Mouse (Mus musculus) kidney, postnatal 10 days (tissue): ENCODE results near the gene Nppa.

Experiments used
- DNase-seq: peaks from one replicate; pipeline ENCODE4 v3.0.0; 2021; ENCODE audit warnings: mixed read lengths

Nppa gene

DNA sequence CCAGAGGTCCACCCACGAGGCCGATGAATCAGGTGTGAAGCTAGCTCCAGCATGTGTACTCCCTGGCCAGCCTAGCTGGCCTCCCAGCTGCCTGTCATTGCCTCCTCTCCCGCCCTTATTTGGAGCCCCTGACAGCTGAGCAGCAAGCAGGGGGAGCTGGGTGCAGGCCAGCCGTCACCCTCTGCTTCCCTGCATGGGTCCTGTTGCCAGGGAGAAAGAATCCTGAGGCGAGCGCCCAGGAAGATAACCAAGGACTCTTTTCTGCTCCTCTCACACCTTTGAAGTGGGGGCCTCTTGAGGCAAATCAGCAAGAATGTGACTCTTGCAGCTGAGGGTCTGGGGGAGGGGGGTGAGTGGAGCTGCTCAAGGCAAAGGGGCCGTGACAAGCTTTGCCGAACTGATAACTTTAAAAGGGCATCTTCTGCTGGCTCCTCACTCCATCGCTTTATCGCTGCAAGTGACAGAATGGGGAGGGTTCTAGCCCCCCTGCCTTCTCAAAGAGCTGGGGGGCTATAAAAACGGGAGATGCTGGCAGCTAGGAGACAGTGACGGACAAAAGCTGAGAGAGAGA is at the start of gene Nppa:
Nppa (plus strand) TSS at position 521 of the 571 bp plus-strand sequence.
- DNase-seq, result no peak

DNA sequence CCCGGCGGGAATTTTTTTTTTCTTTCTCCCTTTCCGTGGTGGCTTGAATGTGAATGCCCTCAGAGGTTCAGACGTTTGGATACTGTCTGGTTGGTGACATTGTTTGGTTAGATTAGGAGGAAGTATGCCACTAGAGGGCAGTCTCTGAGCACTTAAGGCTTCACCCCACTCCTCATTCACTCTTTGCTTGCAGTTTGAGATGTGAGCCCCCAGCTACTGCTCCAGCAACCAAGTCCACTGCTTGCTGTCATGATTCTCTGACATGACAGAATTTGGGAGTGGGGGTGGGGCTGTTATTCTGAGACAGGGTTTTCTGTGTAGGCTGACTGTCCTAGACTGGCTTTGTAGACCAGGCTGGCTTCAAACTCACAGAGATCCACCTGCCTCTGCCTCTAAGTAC is 46.9 kb upstream of the Nppa start:
- peak; percentile 56 for DNase-seq

DNA sequence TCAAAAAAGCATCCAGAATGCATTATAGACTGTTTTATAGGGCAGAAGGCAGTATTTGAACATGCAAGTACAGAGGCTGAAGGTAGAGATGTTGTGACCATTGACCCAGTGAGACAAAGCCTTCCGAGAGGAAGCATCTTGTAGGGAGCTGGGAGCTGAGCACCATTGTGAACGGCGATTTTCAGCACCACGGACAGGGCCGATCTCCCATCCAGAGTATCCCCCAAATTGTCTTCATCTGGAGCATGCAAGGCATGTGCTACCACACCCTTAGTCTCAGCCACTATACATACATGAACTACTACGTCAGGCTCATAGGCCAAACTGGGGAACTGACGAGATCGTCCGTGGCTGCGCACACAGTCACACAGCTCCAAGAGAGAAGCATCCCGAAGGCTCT is 43.4 kb upstream of the Nppa start:
- peak; percentile 63 for DNase-seq

DNA sequence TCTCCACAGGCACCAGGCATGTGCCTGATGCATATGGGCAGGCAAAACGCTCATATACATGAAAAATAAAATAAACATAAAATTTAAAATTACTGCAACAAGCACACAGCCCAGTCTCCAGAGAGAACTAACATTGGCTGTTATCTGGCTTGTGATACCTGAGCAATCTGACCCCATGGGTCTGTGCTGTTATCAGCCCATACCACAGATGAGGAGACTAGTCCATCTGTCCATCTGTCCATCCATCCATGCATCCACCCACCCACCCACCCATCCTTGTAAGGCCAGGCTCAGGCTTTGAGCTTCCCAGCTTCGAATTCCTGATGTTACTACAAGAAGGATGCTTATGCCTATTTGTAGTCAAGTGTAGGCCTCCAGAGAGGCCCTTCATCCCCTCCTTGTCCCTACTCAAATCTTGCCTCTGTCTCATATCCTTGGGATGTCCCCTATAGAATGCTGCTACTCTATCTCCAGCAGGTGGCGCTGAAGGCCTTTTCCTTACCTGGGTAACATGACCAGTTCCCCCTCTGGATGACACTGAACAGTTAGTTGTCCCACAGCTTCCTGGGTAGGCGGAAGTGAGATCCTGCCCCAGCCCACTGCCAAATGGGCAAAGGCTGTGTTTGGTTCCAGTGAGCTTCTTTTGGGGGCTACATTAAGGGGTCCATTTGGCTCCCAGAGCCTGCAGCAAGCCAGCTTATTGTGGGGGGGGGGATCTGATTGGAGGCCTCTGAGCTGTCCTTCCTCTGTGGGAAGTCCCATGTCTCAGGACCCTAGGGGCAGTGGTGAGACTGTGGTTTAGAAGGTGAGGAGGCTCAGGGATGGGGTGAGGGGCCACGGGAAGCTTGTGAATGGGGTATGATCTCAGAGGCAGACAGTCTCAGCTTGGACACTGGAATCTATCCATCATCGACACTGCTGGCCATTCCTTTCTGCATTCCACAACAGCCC is 40.4 kb upstream of the Nppa start:
- DNase-seq, result peak; percentile 84

DNA sequence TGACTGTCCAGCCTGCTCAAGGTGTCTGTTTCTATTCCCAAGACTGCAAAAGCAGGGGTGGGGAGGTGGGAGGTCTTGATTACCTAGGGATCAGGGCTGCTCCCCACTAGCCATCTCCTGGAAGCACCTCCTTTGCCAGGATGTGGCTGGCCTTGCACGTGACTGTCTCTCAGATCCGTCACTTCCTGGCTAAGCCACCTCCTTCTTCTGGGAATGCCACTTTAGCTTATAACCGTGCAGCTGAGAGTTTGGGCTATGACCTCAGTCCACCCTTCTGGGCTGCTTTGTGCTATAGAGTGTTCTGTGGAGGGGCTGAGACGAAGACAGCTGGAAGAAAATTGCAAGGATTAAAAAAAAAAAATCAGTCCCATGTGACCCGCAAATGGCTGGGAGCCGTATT is 37.7 kb upstream of the Nppa start:
- no peak for DNase-seq

DNA sequence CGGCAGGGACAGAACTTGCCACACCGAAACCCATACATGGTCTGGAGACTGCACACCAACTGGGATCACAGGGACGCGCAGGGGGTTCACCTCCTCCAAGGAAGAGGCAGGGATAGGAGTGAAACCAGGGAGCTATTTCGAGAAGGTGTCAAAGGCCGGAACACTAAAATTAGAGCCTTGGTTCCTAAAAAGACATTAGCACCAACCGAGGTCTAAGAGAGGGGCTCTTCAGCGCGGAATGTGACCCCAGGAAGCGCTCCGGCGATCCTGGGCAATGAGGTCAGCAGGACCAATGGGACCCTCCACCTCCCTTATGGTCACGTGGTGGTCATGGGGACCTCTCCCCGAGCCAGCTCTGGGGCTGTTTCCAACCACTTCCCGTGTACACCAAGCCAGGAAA is 36.9 kb upstream of the Nppa start:
- DNase-seq, result no peak

DNA sequence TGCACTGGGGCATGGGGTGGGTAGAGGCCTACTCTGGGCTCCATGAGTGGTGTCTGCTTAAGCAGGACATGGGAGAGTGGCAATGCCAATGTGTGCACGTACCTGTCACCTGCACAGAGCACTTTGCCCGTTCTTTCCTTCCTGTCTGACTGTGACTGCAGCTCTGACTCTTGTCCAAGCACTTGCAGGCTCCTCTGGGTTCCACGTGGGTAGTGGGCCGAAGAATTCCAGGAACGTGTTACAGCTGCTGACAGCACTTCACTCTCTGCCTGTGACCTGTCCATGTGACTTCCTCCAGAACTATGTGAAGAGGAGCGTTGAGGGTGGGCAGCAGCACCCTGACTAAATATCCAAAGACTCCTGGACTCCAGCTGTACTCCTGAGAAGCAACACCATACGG is 34.8 kb upstream of the Nppa start:
- DNase-seq, result peak; percentile 52

DNA sequence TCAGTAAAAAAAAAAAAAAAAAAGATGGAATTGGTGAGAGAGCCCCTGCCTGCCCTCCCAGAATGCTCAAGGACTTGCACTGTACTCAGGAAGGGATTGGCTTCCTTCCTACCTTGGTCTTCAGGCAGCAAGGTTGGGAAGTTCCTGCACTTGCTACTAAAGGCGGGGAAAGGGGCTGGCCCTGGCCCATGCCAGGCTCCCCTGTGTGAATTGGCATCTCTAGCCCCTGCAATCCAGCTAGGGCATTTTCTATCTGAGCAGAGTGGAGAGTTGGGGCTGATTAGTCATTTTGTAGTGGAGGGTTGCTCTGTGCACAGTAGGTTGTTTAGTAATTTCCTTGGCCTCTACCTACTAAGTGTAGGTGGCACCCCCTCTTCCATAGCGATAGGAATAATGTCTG is 31.7 kb upstream of the Nppa start:
- no peak for DNase-seq

DNA sequence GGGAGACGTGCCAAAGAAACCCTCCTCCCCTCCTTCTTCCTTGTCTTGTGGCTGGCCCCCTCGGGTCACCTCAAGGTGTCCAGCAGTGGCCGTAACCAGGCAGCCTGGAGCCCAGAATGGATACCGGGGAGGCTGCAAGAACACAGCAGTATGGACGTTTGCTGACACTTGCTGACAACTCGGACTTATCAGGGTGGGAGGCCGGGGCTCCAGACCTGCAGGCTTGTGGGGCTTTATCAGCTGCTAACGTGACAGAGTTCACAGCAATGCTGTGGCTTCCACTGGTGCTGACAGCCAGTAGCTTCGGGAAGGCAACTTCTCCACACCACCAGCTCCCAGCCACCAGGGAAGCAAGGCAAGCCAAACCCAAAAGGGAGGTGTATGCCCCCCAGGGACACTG is 31.2 kb upstream of the Nppa start:
- DNase-seq, result no peak

DNA sequence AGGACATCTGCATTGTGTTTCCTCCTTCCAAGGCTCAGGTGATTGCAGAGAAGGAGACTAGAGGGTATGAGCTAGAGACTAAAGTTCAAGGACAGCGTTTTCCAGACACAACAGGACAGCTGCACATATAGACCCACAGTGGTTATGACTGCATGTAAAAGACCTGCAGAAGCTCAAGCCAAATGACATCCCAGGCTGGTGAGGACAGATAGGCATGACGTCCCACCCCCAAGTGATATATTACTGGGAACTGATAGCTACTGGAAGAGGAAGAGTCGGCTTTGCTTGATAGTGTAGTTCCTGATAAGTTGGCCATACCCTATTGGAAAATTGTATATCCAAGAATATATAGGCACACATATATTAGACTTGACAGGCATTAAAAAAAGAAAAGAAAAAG is 24.3 kb upstream of the Nppa start:
- DNase-seq, result no peak

DNA sequence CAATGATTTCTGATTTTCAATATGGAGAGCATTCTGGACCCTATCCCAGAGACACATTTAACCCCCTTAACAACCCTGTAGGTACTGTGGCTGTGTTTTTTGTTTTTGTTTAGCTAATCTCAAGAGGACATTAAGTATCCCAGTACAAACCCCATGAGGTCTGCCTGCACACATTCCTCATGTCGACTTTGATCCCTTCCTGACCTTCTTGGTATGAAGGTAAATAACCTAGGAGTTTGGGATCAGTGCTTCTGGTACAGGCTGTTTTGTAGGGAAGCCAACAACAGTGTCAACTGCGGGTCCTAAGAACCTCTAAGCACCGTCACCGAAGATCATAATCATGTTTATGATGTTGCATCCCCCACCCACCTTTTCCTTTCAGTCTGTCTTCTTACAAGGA is 22.8 kb upstream of the Nppa start:
- no peak for DNase-seq

DNA sequence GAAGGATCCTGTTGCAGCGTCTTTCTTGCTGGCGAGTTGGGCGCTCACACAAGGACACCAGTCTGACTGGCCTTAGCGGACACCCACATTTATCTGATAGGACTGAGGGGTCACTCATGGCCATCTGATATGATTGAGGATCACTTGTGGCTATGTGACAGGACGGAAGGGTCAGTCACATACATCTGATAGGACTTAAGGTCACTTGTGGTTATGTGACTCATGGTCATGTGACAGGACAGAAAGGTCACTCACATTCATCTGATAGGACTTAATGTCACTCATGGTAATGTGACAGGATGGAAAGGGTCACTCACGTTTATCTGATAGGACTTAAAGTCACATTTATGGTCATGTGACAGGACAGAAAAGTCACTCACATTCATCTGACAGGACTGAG is 22.1 kb upstream of the Nppa start:
- no peak for DNase-seq

DNA sequence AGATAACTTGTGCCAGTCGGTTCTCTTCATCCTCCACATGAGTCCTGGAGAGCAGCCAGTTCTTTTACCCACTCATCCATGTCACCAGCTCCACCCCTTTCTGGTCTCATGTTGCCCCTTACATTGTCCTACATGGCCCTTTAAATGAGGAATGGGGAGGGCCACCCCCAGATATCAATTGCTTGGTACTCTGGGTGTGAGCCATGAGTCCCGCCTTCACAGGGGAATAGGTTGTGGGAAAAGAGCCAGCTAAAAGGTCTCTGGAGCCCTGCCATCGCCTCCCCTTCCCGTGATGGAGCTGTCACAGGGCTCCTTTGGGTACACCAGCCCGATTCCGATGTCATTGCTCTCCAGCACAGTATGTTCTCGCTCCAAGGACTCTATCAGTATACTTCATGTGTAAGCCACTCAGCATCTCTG is 21.1 kb upstream of the Nppa start:
- no peak for DNase-seq

DNA sequence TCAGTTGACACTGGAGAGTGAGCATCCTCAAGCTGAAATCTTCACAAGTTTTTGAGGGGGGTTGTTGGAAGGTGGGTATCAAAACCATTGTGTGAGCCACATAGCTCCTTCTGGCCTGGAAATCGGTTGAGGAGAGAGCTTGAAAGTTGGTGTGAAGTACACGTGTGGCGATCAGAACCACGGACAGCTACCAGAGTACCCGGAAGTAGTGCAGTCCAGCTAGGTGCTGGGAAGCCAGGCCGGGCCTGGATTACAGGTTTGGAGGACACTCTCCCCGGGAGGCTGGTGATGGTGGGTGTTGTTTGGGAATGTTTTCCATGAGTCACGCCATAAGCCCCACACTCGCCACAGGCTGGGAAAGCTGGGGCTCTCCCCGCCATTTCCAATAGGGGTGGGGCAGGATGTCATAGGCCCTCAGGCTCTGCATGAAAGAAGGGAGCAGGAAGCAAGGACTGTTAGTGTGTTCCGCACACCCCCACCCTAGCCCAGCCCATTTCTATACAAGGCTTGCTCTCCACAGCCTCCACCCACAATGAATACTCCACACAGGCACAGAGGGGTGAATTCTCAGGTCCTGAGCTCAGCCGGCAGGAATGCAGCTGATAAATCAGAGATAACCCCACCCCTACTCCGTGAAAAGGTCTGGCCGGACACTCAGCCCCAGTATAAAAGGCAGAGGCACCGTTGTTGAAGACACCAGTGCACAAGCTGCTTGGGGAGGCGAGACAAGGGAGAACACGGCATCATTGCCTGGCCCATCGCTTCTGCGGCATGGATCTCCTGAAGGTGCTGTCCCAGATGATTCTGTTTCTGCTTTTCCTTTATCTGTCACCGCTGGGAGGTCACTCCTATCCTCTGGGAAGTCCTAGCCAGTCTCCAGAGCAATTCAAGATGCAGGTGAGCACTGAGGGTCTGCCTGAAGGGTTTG is 15.1 kb upstream of the Nppa start, which contains the start of gene Nppb:
Nppb (plus strand) TSS at position 584 of the 928 bp plus-strand sequence.
- DNase-seq, result peak; percentile 82

DNA sequence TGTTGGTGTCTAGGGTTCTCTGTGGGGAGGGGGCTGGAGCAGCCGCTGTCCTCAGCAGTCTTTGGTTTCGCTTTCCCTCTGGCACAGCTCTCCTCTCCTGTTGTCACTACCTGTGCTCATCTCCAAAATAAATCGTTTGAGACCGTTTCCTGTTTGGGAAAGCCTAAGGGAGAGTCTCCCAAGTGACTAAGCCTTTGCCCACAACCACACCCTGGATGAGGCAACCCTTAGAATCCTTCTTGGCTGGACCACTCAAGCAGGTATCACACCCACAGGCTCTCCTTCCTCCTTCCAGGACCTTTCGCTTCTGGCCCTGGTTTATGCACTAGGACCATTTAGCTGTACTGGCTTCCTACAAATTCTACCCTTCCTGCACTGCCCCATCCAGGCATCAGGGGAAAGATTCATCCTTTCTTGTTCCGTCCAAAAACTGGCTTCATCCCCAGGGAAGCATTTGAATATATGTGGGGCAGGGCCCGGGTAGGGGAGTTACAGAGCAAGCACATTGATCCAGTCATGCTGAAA is 6.9 kb upstream of the Nppa start:
- no peak for DNase-seq

DNA sequence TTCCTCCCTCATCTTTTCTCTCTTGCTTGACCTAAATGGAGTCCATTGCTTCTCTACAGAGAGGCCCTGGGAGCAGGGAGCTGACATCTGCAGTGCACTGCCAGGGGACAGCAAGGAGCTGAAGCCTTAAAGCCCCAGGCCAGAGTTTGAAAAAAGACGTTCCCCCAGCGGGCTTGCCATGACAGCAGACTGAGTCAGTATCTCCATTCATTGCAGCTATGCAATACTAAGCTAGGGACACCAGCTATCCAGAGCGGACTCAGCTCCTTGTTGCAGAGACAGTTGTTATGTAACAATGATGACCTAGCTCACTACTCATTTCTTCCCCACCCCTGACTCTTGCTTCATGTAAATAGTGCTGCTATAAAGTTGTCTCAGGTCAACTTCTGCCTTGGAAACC is 5.2 kb upstream of the Nppa start:
- no peak for DNase-seq

DNA sequence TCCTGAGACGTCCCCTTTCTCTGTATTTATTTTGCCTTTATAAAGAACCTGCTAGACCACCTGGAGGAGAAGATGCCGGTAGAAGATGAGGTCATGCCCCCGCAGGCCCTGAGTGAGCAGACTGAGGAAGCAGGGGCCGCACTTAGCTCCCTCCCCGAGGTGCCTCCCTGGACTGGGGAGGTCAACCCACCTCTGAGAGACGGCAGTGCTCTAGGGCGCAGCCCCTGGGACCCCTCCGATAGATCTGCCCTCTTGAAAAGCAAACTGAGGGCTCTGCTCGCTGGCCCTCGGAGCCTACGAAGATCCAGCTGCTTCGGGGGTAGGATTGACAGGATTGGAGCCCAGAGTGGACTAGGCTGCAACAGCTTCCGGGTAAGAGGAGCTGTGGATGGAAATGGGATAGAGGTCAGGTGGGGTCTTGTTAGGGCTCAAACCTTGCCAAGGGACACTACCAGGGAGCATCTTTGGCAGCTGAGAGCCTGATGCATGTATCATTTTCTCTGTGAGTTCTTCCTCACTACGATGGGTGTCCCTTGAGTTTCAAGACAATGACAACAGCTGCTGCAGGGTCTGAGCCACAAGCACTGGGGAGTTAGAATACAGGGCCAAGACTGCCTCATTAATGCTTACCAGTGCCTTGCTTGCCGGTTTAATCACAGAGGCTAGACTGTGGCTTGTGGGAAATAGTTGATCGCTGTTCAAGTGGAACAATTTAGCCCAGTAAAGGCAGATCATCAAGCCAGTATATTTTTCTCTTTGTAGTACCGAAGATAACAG is 679 bp downstream of the Nppa start:
- no peak for DNase-seq

DNA sequence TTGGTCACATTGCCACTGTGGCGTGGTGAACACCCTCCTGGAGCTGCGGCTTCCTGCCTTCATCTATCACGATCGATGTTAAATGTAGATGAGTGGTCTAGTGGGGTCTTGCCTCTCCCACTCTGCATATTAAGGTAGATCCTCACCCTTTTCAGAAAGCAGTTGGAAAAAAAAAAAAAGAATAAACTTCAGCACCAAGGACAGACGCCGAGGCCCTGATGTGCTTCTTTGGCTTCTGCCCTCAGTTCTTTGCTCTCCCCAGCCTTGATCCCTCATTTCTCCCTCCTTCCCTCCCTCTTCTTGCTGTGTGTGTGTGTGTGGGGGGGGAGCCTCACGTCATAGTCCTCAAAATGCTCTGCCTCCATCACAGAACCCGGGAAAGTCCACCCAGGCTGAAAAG is 1.3 kb downstream of the Nppa start:
- peak; percentile 20 for DNase-seq

DNA sequence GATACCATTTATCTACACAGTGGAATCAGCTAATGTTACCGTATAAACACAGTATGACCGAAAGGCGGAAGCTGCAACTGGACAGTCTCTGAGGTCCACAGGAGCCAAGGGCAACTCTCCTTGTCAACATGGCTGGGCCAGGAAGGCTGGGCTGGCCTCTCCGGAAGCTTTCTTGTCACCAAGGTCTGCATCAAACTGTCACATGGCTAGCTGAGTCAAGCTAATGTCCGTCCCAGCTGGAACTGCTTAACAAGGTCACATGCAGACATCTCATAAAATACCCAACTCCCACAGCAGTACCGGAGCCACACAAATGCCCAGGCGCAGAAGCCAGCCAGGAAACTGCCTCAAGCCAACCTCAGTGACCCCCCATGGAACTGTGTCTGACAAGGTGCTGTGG is 3.8 kb downstream of the Nppa start:
- DNase-seq, result no peak

DNA sequence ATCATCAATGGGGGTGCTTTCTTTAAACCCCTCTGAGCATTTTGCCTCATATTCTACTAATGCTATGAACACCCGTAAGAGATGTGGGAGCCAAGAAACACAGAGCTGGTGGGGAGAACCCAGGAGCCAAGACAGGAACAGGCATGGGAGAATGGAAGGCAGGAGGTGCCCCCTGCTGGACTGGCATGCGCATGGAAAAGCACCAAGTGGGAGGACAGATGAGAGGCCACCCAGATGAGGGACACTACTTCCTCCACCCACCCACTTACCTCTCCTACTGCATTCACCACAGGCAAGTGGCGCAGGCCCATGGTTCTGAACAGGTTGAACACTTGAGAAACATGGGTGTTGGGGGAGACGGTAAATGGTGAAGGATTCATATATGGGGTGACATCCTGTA is 7.9 kb downstream of the Nppa start:
- peak; percentile 71 for DNase-seq

DNA sequence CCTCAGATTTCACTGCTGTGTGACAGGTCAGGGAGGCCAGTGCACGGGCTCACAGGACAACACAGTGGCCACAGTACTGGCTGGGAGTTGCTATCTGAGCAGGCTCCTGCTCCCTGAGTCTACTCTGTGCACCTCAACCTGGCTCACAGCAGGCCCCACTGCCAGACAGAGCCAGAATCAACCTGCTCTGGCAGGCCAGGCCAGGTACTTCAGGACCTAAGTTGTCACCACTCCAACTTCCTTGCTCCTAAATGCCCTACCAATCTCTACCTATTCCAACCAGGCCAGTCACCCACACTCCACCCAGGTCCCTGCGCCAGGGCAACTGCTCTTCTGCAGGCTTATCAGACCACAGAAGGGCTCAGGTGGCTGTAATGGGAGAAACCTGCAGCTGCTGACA is 9.1 kb downstream of the Nppa start:
- DNase-seq, result peak; percentile 20

DNA sequence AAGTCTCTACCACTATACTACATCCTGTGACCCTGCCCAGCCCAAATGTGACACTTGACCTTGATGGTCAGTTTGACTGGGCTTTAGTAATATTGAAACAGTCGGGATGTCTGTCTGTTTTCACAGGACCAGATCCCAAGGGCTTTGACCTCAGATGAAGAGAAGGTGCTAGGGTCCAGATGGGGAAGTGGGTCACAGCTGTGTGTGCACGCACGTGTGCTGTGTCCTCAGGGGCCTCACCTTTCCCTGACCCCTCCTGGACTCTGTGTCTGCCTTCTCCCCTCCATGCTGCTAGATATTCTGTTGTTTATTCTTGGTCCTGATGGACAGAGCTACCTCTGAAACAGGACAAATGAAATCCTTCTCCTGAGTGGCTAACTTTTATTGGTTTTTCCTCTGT is 10.8 kb downstream of the Nppa start:
- DNase-seq, result no peak
